Mouse (Mus musculus) MEL (cell line): ENCODE measurements around the gene Rrp12.

ENCODE experiments used
- CTCF ChIP-seq, 3 experiments: IDR thresholded peaks in 2 of 3; conservative IDR thresholded peaks in 1 of 3; 2 replicates each; pipeline ENCODE4 v1.5.1; 2011 to 2012; ENCODE audit warnings: low read length in 3 of 3, low read depth in 2 of 3, mild to moderate bottlenecking in 2 of 3, improper control_type of control experiment in 1 of 3, inconsistent platforms in 1 of 3, mixed read lengths in 1 of 3, moderate library complexity in 1 of 3; ENCODE audit not compliant: control insufficient read depth in 1 of 3, insufficient read depth in 1 of 3, poor library complexity in 1 of 3, severe bottlenecking in 1 of 3
- ELF1 ChIP-seq: IDR thresholded peaks from 2 replicates; pipeline ENCODE4 v1.6.1; 2014; ENCODE audit warnings: low read depth, mild to moderate bottlenecking, inconsistent platforms, low read length, improper control_type of control experiment, moderate library complexity
- MYC ChIP-seq: IDR thresholded peaks from 2 replicates; pipeline ENCODE4 v1.6.1; 2011; ENCODE audit warnings: low read depth, mild to moderate bottlenecking, low read length, improper control_type of control experiment, moderate library complexity
- RCOR1 ChIP-seq: IDR thresholded peaks from 2 replicates; pipeline ENCODE4 v1.6.1; 2012; ENCODE audit warnings: low read depth, mild to moderate bottlenecking, inconsistent platforms, low read length, improper control_type of control experiment
- TAL1 ChIP-seq: IDR thresholded peaks from 2 replicates; pipeline ENCODE4 v1.6.1; 2012; ENCODE audit warnings: mild to moderate bottlenecking, inconsistent platforms, low read length, moderate library complexity, mixed read lengths

- TF ChIP-seq ELF1 (no peak), CTCF (IDR thresholded peaks at IDR 0.05 in 2 of 3, conservative IDR thresholded peaks at IDR 0.05 in 1 of 3; ENCODE audit: control insufficient read depth in 1 of 3, insufficient read depth in 1 of 3, low read depth in 2 of 3, low read length in 3 of 3, poor library complexity in 1 of 3, severe bottlenecking in 1 of 3) (no peak), TAL1 (no peak), MYC (no peak), RCOR1 (no peak)
Measured at GRCm38 (mm10) chr19:41857816-41858310, 38.1 kb downstream of the Rrp12 start.
